Mouse (Mus musculus) ovary, postnatal 14 days (tissue): ENCODE results near the gene Ankrd45.
"Not testable (repeated sequence)": the region's sequence is repeated elsewhere in the genome, so short reads cannot be mapped to it uniquely, and the experiment has no call there.

Source experiments
- DNase-seq: peaks from one replicate; pipeline ENCODE4 v3.0.0; 2022; ENCODE audit warnings: low spot score

Ankrd45 gene

DNA sequence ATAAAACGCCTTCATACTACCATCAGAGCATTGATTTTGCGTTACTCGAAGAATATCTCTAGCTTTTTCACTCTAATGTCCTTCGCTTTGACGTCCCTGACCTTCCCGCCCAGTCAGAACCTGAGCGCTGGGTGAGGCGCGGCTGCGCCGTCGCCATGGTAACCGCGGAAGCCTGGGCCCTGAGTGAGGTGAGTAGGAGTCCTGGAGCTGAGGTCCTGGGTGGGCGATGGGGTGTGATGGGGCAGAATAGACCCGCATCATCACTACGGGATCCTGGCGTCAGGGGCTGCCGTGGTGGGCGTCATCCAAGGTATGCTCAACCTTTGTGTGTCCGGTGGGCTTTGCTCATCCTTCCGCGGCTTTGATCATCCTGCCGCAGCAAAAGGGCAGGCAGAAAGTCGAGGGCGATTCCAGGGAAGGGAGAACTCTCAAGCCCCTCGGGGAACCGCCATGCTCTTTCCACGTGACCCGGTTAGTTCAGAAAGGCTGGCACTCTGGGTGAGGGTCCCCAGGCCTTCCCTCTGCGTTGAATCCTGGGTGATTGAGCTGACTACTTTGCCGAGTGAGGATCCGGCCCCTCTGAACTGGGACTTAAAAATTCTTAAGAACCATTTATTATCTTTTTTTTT is at the start of gene Ankrd45:
Gene Ankrd45, plus strand, starts transcription at position 161 of the 629 bp plus-strand sequence.
- peak; percentile 27 for DNase-seq

DNA sequence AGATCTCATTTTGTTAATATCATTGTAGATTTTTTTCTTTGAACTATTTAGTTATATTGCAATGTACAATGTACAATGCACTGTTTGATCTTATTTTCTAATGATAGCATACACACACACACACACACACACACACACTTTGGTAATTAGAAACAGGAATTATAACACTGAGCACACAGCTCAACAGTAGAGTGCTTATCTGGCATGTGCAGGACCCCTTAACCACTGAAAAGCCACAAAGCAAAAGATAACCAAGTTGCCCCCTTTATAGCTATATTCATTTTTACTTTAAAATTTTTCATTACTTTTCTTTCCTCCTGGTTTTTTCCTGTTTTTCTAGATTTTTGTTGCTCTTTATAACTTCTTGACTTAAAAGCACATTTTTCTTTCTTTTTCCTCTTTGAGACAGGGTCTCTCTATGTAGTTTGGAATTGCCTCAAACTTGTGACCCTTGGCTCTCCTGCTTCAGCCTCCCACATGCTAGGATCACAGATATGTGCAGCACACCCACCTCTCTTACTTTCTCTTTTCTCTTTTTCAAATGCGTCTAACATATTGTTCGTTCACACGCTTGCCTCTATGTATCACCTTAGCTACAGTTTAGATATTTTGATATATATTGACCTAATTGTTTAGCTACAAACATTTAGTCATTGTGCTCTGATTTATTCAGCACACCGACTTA is 42.6 kb upstream of the Ankrd45 start:
- DNase-seq = no peak

DNA sequence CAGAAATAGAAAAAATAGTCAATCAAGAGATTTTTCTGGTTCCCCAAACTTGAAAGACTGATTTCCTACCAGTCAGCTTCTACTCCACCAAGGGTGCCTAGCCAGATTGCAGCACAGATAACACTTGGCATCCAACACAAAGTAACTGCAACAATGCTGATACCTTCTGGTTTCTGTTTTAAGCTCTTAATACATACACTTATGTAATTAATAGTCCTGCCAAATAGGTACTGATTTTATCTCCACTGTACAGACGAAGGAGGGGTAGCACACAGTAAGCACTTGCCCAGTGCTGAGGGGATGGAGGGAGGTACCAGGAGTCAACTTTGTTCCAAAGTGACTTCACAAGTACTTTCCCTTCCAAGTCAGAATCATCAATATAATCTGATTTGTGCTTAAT is 38.6 kb upstream of the Ankrd45 start:
- no peak for DNase-seq

DNA sequence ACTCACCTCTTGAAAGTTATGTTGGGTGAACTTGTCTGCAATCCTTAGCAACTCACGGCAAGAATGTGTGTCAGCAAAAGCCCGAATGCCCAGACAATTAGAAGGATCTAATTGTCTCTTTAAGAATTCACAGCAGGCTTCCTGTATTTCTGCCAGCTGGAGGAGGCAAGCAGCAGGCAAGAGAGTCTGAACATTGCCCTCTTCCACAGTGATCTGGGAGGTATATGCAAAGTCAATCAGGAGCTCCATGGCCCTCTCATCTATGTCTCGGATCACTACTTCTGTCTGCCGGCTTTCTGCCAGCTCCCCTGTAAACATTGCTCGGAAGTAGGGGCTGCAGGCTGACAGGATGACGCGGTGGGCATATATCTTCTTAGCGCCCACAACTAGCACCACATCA is 33.3 kb upstream of the Ankrd45 start:
- no peak for DNase-seq

DNA sequence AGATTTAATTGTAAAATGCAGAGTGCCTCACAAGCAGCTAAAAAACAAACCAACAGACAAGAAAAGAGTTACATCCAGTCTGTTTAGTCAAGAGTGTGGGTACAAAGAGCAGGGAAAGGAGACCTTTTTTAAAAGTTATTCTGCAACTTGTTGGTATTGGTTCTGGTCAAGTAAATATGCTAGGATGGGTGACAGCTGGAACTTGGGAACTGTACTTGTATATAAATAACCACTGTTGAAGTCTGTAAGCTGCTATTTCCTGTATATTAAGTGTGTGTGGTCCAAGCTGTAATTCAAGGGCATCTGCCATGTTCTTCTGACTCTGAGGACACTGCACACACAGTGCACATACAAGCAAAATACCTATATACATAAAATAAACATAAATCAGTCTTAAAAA is 27.9 kb upstream of the Ankrd45 start:
- DNase-seq = no peak

DNA sequence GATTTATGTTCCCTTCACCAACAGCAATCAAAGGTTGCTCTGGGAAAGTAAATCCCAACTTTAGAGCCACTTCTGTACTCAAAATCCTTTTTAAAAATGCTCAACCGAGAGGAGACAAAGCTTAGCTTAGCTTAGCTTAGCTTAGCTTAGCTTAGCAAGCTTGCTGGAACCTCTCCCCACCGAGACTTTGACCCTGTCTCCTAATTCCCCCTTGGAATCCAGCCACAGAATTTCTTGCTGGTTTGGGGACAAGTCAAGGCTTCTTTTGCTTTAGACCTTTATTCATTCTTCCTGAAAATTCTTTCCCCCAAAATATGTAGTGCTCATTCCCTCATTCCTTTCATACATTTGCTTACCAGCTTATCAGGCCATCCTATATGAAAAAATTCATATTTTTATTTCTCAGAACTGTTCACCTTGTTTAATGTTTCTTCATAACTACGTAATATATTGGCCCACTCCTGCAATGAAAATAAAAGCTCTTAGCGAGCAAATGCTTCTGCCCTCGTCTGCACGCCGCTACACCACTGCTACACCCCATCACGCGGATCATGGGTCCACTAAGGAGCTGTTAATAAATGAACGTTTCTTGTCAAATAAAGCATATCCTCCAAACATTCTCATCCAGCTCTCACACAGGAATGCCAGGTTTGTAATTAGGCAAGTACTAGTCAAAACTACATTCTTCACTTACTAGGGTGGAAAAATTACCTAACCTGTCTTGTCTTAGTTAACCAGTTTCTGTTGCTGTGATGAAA is 19.7 kb upstream of the Ankrd45 start:
- DNase-seq = no peak

DNA sequence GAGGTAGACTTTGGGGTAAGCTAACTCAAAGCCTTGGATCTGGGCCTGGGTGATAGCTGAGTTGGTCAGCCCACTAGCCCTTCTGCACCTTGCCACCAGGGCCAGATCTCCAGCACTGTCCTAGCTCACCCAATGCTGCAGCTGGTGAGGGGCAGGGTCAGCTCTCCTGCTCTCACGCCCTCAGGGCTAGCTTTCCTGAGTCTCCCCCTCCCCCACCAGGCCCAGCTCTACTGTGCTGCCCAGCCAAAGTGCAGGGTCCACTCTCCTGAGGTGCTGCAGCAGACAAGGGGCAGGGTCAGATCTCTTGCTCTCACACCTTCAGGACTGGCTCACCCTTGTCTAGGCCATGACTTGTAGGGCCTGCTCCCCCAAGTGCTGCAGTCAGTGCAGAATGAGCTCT is 16.0 kb upstream of the Ankrd45 start:
- no peak for DNase-seq

DNA sequence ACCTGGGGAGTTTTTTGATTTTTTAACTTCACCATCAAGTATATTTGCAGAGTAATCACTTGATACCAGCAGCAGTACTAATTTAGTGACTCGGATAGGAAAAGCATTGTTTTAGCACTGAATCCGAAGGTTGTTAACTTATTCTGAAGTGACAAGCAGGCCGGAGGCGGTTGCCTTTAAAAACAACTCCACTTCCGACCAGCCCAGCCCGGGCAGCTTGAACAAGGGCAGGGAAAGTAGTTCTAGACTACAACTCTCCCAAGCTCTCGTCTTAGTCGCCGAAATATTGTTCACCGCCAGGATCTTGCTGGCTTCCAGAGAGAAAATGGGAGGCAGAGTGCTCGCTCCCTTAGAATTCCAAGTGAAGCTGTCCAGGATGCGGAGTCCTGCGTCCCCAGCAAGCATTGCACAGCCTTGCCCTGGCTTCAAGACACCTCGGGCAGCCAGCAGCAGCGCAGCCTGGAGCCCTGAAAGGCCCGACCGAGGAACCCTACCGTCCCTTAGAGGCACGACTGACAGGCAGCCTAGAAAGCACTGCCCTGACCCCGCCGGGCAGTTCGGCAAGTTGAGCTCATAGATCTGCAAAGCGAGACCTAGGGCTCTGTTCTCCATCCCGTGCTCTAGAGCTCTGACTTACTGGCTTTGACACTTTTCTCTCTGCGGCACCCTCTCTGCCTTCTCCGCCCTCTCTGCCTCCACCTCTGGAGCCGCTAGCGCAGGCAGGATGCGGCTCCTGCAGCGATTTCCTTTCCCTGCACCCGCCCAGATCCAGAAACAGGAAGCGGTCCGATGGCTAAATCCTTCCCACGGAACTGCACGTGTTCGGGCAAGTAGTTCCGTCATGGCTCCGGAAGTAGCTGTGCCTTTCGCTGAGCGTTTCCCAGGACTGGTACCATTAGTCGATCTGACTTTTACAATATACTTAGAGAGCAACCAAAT is 11.5 kb upstream of the Ankrd45 start, which contains the start of gene Klhl20:
Gene Klhl20, minus strand, starts transcription at position 786 of the 939 bp plus-strand sequence.
- peak; percentile 95 for DNase-seq

DNA sequence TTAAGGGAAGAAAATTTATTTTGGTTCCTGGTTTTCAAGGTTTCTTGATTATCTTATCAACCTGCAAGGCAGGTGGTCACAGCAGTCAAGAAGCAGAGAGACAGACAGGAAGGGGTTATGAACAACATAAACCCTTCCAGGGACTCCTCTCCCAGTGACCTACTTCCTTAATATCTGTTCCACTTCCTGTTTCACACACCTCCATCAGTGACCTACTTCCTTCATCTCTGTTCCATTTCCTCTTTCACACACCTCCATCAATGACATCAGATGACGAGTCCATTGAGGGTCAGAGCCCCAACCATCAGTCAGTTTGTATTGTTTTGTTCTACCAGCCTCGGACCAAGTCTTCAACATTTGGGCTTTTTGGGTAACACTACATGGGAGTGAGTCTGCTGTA is 3.0 kb upstream of the Ankrd45 start:
- DNase-seq = no peak

DNA sequence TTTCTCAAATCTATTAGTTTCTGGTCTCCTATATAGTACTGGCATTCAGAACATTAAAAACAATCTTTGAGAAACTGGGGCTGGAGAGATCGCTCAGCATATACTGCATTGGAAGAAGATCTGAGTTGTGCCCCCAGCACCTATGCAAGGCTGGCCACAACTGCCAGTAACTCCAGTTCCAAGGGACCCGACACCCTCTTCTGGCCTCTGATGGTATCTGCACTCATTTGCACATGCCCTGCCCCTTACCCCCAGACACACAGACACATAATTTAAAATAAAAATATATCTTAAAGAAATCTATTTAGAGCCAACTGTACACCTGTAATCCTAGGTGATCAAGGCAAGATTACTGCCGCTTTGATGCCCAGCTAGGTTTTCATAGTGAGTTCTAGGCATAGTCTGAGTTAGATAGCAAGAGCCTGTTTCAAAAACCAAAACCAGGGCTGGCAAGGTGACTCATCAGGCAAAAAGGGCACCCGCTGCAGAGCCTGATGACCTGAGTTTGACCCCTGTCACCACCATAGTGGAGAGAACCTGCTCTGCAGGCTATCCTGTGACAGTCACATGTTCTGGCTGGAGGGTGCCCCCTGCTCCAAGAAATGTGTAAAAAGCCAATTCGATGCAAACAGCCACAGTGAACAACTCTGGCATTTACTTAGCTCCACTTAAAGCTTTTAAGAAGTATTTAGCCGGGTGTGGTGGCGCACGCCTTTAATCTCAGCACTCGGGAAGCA is 2.3 kb upstream of the Ankrd45 start:
- no peak for DNase-seq

DNA sequence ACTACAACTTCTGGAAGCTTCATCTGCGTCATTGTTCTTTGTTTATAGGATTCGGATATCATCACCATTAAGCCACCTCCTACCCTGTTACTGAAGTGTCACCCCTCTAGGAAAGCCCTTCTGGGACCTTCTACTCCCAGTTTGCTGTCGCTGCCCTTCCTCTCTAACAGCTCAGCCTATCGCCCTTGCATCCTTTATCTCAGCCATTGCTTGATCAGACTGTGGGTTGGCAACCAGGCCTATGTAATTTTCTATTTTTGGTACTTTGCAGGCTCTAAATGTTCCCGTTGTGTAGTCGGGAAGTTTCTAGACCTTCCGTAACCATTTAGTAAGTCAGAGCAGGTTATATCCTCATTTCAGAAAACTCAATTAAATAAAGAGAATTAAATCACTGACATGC is 725 bp downstream of the Ankrd45 start:
- no peak for DNase-seq

DNA sequence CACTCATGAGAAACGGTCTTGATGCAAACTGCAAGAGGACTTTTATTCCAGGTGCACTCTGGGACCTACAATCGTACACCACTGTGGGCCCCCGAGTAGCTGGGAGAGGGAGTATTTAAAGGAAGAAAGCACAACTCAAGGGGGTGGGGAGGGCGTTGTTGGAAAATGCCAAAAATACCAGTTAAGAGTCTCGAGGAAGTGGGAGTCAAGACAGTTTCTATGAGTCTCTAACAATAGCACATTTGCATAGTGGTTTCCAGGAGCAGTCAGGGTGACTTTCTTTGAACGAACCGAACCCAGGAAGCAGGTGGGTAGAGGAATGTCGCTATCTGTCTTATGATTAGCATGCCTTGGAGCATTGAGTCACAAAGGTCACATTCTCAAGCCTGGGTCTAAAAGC is 3.1 kb downstream of the Ankrd45 start:
- not testable (repeated sequence) for DNase-seq

DNA sequence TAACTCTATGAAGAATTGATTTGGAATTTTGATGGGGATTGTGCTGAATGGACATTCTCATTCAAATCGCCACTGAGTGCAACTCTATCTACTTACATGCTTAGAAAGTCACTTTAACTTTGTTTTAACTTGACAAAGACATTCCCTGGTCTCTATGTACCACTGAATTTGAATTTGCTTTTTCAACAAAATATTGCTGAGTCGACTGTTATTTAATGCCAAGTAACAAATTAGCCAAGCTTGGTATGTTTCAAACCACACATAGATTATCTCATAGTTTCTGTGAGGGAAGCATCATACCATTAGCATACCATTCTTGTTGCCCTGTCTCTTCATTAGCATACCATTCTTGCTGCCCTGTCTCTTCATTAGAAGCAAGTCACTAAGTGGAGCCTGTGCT is 5.4 kb downstream of the Ankrd45 start:
- DNase-seq = no peak

DNA sequence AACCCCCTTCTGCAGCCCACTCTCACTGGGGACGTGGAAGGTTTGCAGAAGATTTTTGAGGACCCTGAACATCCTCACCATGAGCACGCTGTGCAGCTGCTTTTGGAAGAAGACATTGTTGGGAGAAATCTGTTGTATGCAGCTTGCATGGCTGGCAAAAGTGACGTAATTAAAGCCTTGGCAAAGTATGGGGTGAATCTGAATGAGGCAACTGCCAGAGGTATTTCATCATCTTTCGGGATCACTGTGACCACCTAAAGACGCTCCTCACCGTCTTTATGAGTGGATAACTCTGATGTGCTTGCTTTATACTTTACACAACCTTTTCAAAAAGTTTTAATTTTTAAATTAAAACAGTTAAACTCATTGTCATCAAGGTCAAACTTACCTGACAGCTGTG is 8.6 kb downstream of the Ankrd45 start:
- DNase-seq = no peak

DNA sequence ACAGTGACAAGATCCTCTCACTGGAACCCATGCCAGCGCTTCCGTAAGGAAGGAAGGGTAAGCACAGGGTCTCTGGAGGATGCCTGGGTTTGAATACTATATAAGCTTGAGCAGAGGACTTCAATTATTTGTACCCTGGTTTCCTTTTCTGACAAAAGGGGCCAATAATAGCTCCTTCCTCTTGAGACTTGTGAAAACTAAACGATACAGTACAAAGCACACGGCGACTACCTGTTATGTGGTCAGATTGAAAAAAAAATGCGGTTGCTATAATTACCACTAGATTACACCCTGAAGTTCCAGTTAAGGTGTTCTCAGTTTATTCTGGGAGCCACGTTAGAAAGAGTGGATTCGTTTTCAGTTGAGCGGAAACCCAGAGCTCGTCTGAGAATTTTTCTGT is 14.1 kb downstream of the Ankrd45 start:
- no peak for DNase-seq

DNA sequence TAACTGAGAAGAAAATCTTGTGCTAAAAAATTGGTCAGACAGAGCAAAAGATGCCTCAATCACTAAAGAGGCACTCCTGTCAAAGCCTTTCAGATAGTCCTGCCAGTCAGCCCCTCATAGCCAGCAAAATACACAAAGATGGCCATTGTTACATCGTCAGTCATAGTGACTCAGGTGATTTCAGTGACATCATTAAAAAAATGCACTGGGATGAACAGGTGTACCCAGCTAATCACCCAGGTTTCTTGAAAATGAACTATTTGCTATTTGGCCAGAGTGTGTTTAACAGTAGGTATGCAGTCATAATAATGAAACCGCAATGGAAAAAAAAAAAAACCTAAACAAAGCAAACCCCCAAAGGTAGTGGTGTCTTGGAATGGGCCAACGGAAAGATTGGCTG is 16.7 kb downstream of the Ankrd45 start, which contains the start of gene Tex50:
Gene Tex50, minus strand, starts transcription at position 101 of the 400 bp plus-strand sequence.
- DNase-seq = no peak

DNA sequence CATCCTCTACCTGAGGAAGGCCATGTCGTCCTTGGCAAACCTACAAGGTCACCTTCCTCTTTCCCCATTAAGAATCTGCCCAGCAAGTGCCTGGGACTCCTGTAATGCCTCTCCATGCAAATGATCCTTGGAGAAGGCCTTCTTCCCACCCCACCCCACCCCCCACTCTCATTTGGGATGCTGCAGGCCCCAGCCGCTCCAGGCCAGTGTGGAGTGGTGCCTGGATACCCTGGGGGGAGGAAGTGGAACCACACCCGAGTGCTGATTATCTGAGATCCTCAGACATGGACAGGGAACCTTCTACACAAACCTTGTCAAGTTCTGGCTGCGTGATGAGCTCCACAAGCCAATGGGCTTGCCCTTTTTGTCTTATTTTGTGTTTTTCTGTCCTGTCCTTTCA is 17.8 kb downstream of the Ankrd45 start:
- no peak for DNase-seq

DNA sequence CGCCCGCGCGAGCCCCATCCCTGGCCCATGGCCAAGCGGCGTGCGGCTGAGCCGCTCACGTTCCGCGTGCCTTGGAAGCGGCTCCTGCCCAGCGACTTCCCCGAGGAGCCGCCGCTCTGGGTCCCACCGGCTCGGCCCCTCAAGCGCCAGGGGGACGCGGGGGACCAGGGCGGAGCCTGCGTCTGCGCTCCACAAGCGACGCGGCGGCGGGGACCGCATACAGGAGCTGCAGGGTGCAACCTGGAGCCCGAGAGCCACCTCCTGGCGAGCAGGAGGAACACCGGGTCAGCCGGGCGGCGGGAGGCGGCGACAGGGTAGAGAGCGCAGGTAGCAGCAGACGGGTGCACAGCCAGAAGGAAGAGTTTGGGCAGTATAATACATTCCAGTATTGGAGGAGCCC is 28.2 kb downstream of the Ankrd45 start:
- DNase-seq = peak; percentile 49

DNA sequence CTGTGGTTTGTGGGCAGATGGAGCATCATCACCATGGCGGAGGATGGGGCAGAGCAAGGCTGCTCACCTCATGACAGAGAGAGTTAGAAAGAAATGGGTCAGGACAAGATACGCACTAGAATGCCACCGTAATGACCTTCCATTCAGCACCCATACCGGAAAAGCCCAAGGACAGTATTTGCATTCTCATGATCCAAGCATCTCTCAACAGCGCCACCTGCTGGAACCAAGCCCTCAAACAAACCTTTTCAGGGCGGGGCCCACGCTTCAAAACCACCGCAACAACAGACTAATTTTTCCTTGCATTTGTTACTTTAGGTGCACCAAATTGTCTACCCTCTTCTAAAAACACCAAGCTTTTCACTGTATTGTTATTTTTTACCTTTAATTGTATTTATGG is 38.2 kb downstream of the Ankrd45 start:
- DNase-seq = peak; percentile 9

DNA sequence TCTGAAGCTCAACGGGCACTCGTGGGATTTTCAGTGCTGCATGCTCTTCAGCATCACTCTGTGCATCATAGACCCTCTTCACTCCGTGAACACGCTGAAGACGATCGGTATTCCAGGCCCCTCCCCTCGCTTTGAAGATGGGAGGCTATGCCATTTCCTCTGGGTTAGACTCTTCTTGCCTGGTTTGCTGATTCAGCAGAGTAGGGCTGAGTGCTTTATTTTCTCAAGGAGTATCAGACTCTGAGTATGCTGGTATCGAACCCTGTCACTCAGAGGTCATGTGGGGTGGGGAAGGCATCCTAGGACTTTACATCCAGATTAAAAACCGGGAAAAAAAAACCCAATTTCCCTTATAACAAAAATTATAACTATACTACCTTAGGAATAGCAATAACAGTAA is 39.9 kb downstream of the Ankrd45 start:
- no peak for DNase-seq

DNA sequence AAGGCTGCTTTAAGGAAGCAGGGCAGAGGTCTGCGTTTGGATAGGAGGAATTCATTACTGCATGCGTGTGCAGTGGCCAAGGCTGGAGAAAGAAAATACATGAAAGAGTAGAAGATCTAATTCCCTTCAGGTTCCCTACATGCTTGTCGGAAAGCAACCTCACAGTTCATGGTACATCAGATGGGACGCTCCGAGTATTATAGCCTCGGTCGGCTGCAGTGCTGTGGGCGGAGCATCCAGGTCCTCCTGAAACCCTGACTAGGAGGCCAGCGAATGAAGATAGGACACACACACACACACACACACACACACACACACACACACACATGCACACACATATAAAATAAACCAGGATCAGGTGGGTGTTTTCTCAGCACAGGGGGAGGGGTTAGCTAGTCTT is 41.2 kb downstream of the Ankrd45 start:
- DNase-seq = no peak
